Mouse (Mus musculus) urinary bladder, postnatal 14 days (tissue): ENCODE data around the gene Tmtc4.

ENCODE experiments used
- DNase-seq: peaks from one replicate; pipeline ENCODE4 v3.0.0; 2021; ENCODE audit warnings: low spot score

Tmtc4 gene

GRCm38 (mm10) chr14:122871841-122872580, 111.8 kb downstream of the Tmtc4 start:
- no peak for DNase-seq

GRCm38 (mm10) chr14:122869831-122870230, 114.0 kb downstream of the Tmtc4 start:
- no peak for DNase-seq
